Mouse (Mus musculus) embryonic facial prominence, embryonic 15.5 days (tissue): ENCODE data around the gene Fam227a. TPM values are rescaled to one million over a fixed set of nuclear protein-coding genes. Genes with fewer than 3 reads are reported as not detected.
A peak's percentile ranks its signal among the peaks of the same experiment; 100 is the strongest.

ENCODE experiments used
- ATAC-seq: fragments of 200-750 bp; cut with Nextera tagmentation; 2 replicates; pipeline ENCODE4 v1.8.0; 2017; ENCODE audit warnings: low read depth, moderate TSS enrichment; ENCODE audit not compliant: insufficient number of reproducible peaks, low FRiP score, low TSS enrichment
- H3K27ac ChIP-seq: fragments of 300-500 bp; sonication (generic); replicated peaks from 2 replicates; pipeline ENCODE4 v1.5.1; 2015; ENCODE audit warnings: mild to moderate bottlenecking, inconsistent platforms
- H3K27me3 ChIP-seq: fragments of 300-500 bp; sonication (generic); 2 replicates; pipeline ENCODE4 v1.6.1; 2015; ENCODE audit warnings: inconsistent platforms
- H3K36me3 ChIP-seq: fragments of 300-500 bp; sonication (generic); 2 replicates; pipeline ENCODE4 v1.6.1; 2015; ENCODE audit warnings: mild to moderate bottlenecking, inconsistent platforms
- H3K4me1 ChIP-seq: fragments of 300-500 bp; sonication (generic); 2 replicates; pipeline ENCODE4 v1.6.1; 2015; ENCODE audit warnings: inconsistent platforms
- H3K4me2 ChIP-seq: fragments of 300-500 bp; sonication (generic); replicated peaks from 2 replicates; pipeline ENCODE4 v1.6.1; 2015; ENCODE audit warnings: mild to moderate bottlenecking, inconsistent platforms
- H3K4me3 ChIP-seq: fragments of 300-500 bp; sonication (generic); replicated peaks from 2 replicates; pipeline ENCODE4 v1.5.1; 2015; ENCODE audit warnings: mild to moderate bottlenecking, inconsistent platforms
- H3K9ac ChIP-seq: fragments of 300-500 bp; sonication (generic); 2 replicates; pipeline ENCODE4 v1.6.1; 2015; ENCODE audit warnings: inconsistent platforms
- H3K9me3 ChIP-seq: fragments of 300-500 bp; sonication (generic); replicated peaks from 2 replicates; pipeline ENCODE4 v1.6.1; 2016; ENCODE audit warnings: inconsistent platforms
- WGBS: fragments of 180-500 bp; shearing (Covaris S2); methylation state at CpG from one replicate; pipeline ENCODE4 v1.1.7; 2015; 5-methylcytosine and 5-hydroxymethylcytosine counted together
- polyA plus RNA-seq: library from polyadenylated mRNA; unstranded; fragments of >200 nt; fragmentation: Nextera tagmentation; extraction: Ambion mirVana; gene quantifications from 2 replicates; pipeline ENCODE4 v1.2.1, GENCODE M21; 2015

Gene Fam227a
- polyA plus RNA-seq, 1 experiment from 2014 or later, result 1.9 TPM

- Histone ChIP-seq H3K36me3 (peaks cover 4% of the 10 kb centered on the region; the same call in 1 of the 2 replicates), H3K27ac (no peak overlapping the region), H3K4me1 (peaks cover 10% of the 10 kb centered on the region), H3K9ac (no peak overlapping the region), H3K4me3 (no peak overlapping the region), H3K9me3 (no peaks in the 10 kb centered on the region), H3K4me2 (no peak overlapping the region), H3K27me3 (0 out of 2 replicates have a peak, but pooled peaks cover 3% of the 10 kb centered on the region)
- 91% methylated on average over 2 of the region's 2 CpGs for WGBS
- ATAC-seq, result no peak
Observed at GRCm38 (mm10) chr15:79609226-79609625, 49.5 kb downstream of the Fam227a start.

- 60% methylated on average over 7 of the region's 7 CpGs for WGBS
- Histone ChIP-seq H3K4me1 (peaks cover 10% of the 10 kb centered on the region), H3K27ac (no peak overlapping the region), H3K36me3 (peaks cover 2% of the 10 kb centered on the region; the same call in 1 of the 2 replicates), H3K4me2 (no peak overlapping the region), H3K9me3 (no peaks in the 10 kb centered on the region), H3K9ac (no peak overlapping the region), H3K27me3 (0 out of 2 replicates have a peak, but pooled peaks cover 3% of the 10 kb centered on the region), H3K4me3 (no peak overlapping the region)
- ATAC-seq, result no peak
Observed at GRCm38 (mm10) chr15:79608214-79608613, 50.5 kb downstream of the Fam227a start.

- Histone ChIP-seq H3K9me3 (no peaks in the 10 kb centered on the region), H3K4me2 (no peak overlapping the region), H3K27me3 (0 out of 2 replicates have a peak, but pooled peaks cover 3% of the 10 kb centered on the region), H3K9ac (no peak overlapping the region), H3K36me3 (no peaks in the 10 kb centered on the region), H3K4me3 (no peak overlapping the region), H3K27ac (no peak overlapping the region), H3K4me1 (peaks cover 10% of the 10 kb centered on the region)
- ATAC-seq, result no peak
- 41% methylated on average over 2 of the region's 2 CpGs for WGBS
Observed at GRCm38 (mm10) chr15:79607757-79608156, 51.0 kb downstream of the Fam227a start.

GRCm38 (mm10) chr15:79606161-79606560 lies 52.6 kb downstream of the Fam227a start:
- Histone ChIP-seq H3K9ac (no peak overlapping the region), H3K4me2 (no peak overlapping the region), H3K4me3 (no peak overlapping the region), H3K27ac (no peak overlapping the region), H3K9me3 (0 out of 2 replicates have a peak, but pooled peaks cover 3% of the 10 kb centered on the region), H3K4me1 (peaks cover 10% of the 10 kb centered on the region), H3K36me3 (no peaks in the 10 kb centered on the region), H3K27me3 (0 out of 2 replicates have a peak, but pooled peaks cover 3% of the 10 kb centered on the region)
- WGBS, result 82% methylated on average over 12 of the region's 12 CpGs
- ATAC-seq, result no peak

GRCm38 (mm10) chr15:79604990-79605665 lies 53.6 kb downstream of the Fam227a start, which contains the start of gene Dmc1:
Dmc1 (minus strand) TSS chr15:79605109.
- ATAC-seq, result peak; percentile 15; the same call in 1 of the 2 replicates
- H3K9ac ChIP-seq, result 0 out of 2 replicates have a peak within 1 kb of the TSS, but pooled peaks have one; percentile 12

GRCm38 (mm10) chr15:79600176-79600575 lies 58.6 kb downstream of the Fam227a start:
- Histone ChIP-seq H3K4me2 (no peak overlapping the region), H3K27me3 (0 out of 2 replicates have a peak, but pooled peaks cover 3% of the 10 kb centered on the region), H3K4me1 (peaks cover 8% of the 10 kb centered on the region), H3K9me3 (0 out of 2 replicates have a peak, but pooled peaks cover 3% of the 10 kb centered on the region), H3K27ac (no peak overlapping the region), H3K4me3 (no peak overlapping the region), H3K36me3 (0 out of 2 replicates have a peak, but pooled peaks cover 2% of the 10 kb centered on the region), H3K9ac (no peak overlapping the region)
- 78% methylated on average over 2 of the region's 2 CpGs for WGBS
- ATAC-seq, result no peak

More at GRCm38 (mm10) chr15:79604990-79605665, 53.6 kb downstream of the Fam227a start, which contains the start of gene Dmc1:
- H3K9me3 ChIP-seq, result 0 out of 2 replicates have a peak, but pooled peaks cover 3% of the 10 kb centered on the region
- H3K27me3 ChIP-seq, result 0 out of 2 replicates have a peak, but pooled peaks cover 3% of the 10 kb centered on the region
- no peak within 1 kb of the TSS for H3K27ac ChIP-seq
- peak within 1 kb of the TSS; percentile 42 for H3K4me3 ChIP-seq
- no peaks in the 10 kb centered on the region for H3K36me3 ChIP-seq
- H3K4me2 ChIP-seq, result peak within 1 kb of the TSS; percentile 49
- peaks cover 10% of the 10 kb centered on the region for H3K4me1 ChIP-seq
- WGBS, result 11% methylated on average over 37 of the region's 37 CpGs

GRCm38 (mm10) chr15:79598715-79599114 lies 60.0 kb downstream of the Fam227a start:
- Histone ChIP-seq H3K4me2 (no peak overlapping the region), H3K27me3 (no peaks in the 10 kb centered on the region), H3K9ac (no peak overlapping the region), H3K4me1 (no peaks in the 10 kb centered on the region), H3K27ac (no peak overlapping the region), H3K9me3 (0 out of 2 replicates have a peak, but pooled peaks cover 3% of the 10 kb centered on the region), H3K4me3 (no peak overlapping the region), H3K36me3 (0 out of 2 replicates have a peak, but pooled peaks cover 2% of the 10 kb centered on the region)
- 77% methylated on average over 1 of the region's 1 CpGs for WGBS
- no peak for ATAC-seq

GRCm38 (mm10) chr15:79581581-79581980 lies 77.2 kb downstream of the Fam227a start:
- no peak overlapping the region for H3K27ac ChIP-seq
- 47% methylated on average over 1 of the region's 1 CpGs for WGBS

GRCm38 (mm10) chr15:79577671-79578426 lies 80.9 kb downstream of the Fam227a start:
- no peaks in the 10 kb centered on the region for H3K27me3 ChIP-seq
- H3K9me3 ChIP-seq, result no peaks in the 10 kb centered on the region
- H3K4me3 ChIP-seq, result no peak overlapping the region
- no peak overlapping the region for H3K9ac ChIP-seq
- ATAC-seq, result no peak
- H3K4me1 ChIP-seq, result no peaks in the 10 kb centered on the region
- no peak overlapping the region for H3K4me2 ChIP-seq
- no peak overlapping the region for H3K27ac ChIP-seq
- no peaks in the 10 kb centered on the region for H3K36me3 ChIP-seq
- WGBS, result 66% methylated on average over 6 of the region's 6 CpGs

More at GRCm38 (mm10) chr15:79581581-79581980, 77.2 kb downstream of the Fam227a start:
- no peak overlapping the region for H3K4me2 ChIP-seq
- H3K9ac ChIP-seq, result no peak overlapping the region
- no peaks in the 10 kb centered on the region for H3K36me3 ChIP-seq
- no peak overlapping the region for H3K4me3 ChIP-seq
- no peak for ATAC-seq
- H3K27me3 ChIP-seq, result no peaks in the 10 kb centered on the region
- no peaks in the 10 kb centered on the region for H3K9me3 ChIP-seq
- no peaks in the 10 kb centered on the region for H3K4me1 ChIP-seq

GRCm38 (mm10) chr15:79576947-79577346 lies 81.8 kb downstream of the Fam227a start:
- ATAC-seq, result no peak
- Histone ChIP-seq H3K27me3 (no peaks in the 10 kb centered on the region), H3K4me2 (no peak overlapping the region), H3K4me1 (no peaks in the 10 kb centered on the region), H3K27ac (no peak overlapping the region), H3K4me3 (no peak overlapping the region), H3K9me3 (no peaks in the 10 kb centered on the region), H3K9ac (no peak overlapping the region), H3K36me3 (no peaks in the 10 kb centered on the region)
- 85% methylated on average over 2 of the region's 2 CpGs for WGBS
